Mouse (Mus musculus) stomach, embryonic 14.5 days (tissue): ENCODE measurements around the gene Kcna2. TPM values are rescaled to one million over a fixed set of nuclear protein-coding genes. Genes with fewer than 3 reads are reported as not detected.

Source experiments
- ATAC-seq: fragments of 200-750 bp; cut with Nextera tagmentation; 2 replicates; pipeline ENCODE4 v1.8.0; 2017; ENCODE audit warnings: low read depth, moderate TSS enrichment; ENCODE audit not compliant: insufficient number of reproducible peaks, insufficient read depth, low FRiP score
- H3K27ac ChIP-seq: fragments of 300-500 bp; sonication (generic); 2 replicates; pipeline ENCODE4 v1.5.1; 2014; ENCODE audit warnings: mild to moderate bottlenecking, low read length, moderate library complexity, mixed read lengths
- H3K27me3 ChIP-seq: fragments of 300-500 bp; sonication (generic); 2 replicates; pipeline ENCODE4 v1.6.1; 2014; ENCODE audit warnings: low read length, control low read depth, mixed read lengths; ENCODE audit not compliant: control insufficient read depth, insufficient read depth
- H3K36me3 ChIP-seq: fragments of 300-500 bp; sonication (generic); 2 replicates; pipeline ENCODE4 v1.6.1; 2014; ENCODE audit warnings: mild to moderate bottlenecking, control low read depth, low read length, moderate library complexity, mixed read lengths; ENCODE audit not compliant: control insufficient read depth, insufficient read depth
- H3K4me1 ChIP-seq: fragments of 300-500 bp; sonication (generic); 2 replicates; pipeline ENCODE4 v1.6.1; 2014; ENCODE audit warnings: low read length, control low read depth, mixed read lengths; ENCODE audit not compliant: control insufficient read depth, insufficient read depth
- H3K4me2 ChIP-seq: fragments of 300-500 bp; sonication (generic); replicated peaks from 2 replicates; pipeline ENCODE4 v1.6.1; 2014; ENCODE audit warnings: low read depth, low read length, control low read depth
- H3K4me3 ChIP-seq: fragments of 300-500 bp; sonication (generic); 2 replicates; pipeline ENCODE4 v1.5.1; 2014; ENCODE audit warnings: low read depth, low read length, control low read depth
- H3K9ac ChIP-seq: fragments of 300-500 bp; sonication (generic); replicated peaks from 2 replicates; pipeline ENCODE4 v1.6.1; 2014; ENCODE audit warnings: low read depth, mild to moderate bottlenecking, control low read depth, low read length, moderate library complexity, mixed read lengths
- H3K9me3 ChIP-seq: fragments of 300-500 bp; sonication (generic); 2 replicates; pipeline ENCODE4 v1.6.1; 2016; ENCODE audit warnings: low read depth, low read length, control low read depth; ENCODE audit not compliant: control insufficient read depth
- WGBS: fragments of 180-500 bp; shearing (Covaris S2); extraction: QIAGEN DNeasy Blood & Tissue Kit; methylation state at CpG from one replicate; pipeline ENCODE4 v1.1.7; 2014; 5-methylcytosine and 5-hydroxymethylcytosine counted together
- polyA plus RNA-seq: library from polyadenylated mRNA; unstranded; fragments of >200 nt; fragmentation: Nextera tagmentation; extraction: Ambion mirVana; gene quantifications from 2 replicates; pipeline ENCODE4 v1.2.1, GENCODE M21; 2014

Gene Kcna2
- polyA plus RNA-seq: 0.13 and 0.14 TPM in 2 replicates

DNA sequence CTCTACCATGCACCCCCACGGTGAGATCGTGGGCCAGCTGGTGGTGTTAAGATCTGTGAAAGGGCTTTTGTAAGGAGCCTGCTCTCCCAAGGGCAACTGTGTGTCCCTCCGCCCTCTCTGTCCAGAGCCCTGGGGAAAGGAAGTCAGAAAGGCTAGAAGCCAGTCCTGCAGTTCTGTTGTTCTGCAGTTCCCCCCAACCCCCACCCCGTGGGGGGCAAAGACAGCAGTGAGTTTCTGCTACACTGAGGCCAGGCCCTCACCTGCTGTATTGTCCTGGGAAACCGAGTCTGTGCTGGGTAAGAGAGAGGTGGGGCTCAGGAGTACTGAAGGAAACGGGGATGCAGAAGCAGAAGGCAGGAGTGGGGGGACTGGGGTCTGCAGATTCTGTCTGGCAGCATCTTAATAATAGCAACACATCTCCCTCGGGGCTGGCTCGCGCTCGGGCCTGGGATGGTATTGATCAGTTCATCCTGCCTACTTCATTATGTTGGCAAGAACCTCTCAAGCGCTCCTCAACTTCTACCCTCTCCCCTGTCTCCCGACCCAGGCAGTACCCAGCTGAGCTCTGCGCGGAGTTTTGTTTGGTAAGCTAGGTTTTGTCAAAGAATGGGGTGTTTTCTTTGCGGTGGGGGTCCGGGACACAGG, at the start of gene Kcna2:
Kcna2 (plus strand) TSS at position 336 of the 645 bp plus-strand sequence.
- Histone ChIP-seq H3K27ac (no peak within 1 kb of the TSS), H3K9me3 (no peaks in the 10 kb centered on the region)
- ATAC-seq: no peak

DNA sequence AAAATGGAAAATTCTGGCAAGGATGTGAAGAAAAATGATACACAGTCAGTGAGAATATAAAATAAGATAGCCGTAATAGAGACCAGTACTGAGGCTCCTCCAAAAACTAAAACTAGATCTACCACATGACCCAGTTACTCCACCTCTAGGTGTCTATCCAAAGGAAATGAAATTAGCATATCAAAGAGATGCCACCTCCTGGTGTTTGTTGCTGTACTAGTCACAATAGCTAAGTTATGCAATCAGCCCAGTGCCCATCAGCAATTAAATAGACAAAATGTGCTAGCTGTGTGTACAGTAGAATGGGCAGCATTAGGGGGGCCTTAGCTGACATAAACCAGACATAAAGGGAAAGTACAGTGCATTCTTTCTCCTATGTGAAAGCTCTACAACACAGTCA, 39.5 kb upstream of the Kcna2 start:
- Histone ChIP-seq H3K27ac (no peak overlapping the region), H3K9ac (no peak overlapping the region), H3K4me2 (no peak overlapping the region), H3K4me3 (no peak overlapping the region), H3K36me3 (no peaks in the 10 kb centered on the region), H3K4me1 (no peaks in the 10 kb centered on the region), H3K27me3 (no peaks in the 10 kb centered on the region), H3K9me3 (no peaks in the 10 kb centered on the region)
- 92% methylated on average over 1 of the region's 1 CpGs for WGBS
- no peak for ATAC-seq

More for the DNA sequence above, at the start of gene Kcna2:
- H3K36me3 ChIP-seq: no peaks in the 10 kb centered on the region
- peak within 1 kb of the TSS; percentile 25; the same call in 1 of the 2 replicates for H3K9ac ChIP-seq
- H3K4me1 ChIP-seq: 0 out of 2 replicates have a peak, but pooled peaks cover 7% of the 10 kb centered on the region
- WGBS: 4% methylated on average over 16 of the region's 16 CpGs
- peak within 1 kb of the TSS; percentile 47 for H3K4me3 ChIP-seq
- peak within 1 kb of the TSS; percentile 95 for H3K4me2 ChIP-seq
- H3K27me3 ChIP-seq: peaks cover 25% of the 10 kb centered on the region

DNA sequence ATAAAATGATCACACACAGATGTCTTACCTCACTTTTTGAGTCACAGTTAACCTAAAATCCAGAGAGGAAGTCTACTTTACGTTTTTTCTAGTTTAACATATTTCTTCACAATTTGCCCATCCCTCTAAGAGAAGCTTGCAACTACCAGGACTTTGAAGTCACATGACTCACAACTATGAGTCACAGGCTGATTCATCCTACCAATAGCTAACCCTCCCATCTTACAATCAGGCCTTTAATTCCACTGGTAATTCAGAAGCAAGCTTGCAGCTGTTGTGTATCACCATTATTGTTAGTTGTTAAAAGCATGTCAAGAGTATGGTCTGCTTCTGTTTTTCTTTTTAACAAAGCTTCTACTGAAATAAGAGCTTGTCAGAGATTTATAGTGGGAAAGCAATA, 38.2 kb upstream of the Kcna2 start:
- Histone ChIP-seq H3K27ac (no peak overlapping the region), H3K27me3 (no peaks in the 10 kb centered on the region), H3K4me3 (no peak overlapping the region), H3K4me2 (no peak overlapping the region), H3K9me3 (no peaks in the 10 kb centered on the region), H3K4me1 (no peaks in the 10 kb centered on the region), H3K36me3 (no peaks in the 10 kb centered on the region), H3K9ac (no peak overlapping the region)
- no peak for ATAC-seq
- WGBS: 37% methylated on average over 1 of the region's 1 CpGs

DNA sequence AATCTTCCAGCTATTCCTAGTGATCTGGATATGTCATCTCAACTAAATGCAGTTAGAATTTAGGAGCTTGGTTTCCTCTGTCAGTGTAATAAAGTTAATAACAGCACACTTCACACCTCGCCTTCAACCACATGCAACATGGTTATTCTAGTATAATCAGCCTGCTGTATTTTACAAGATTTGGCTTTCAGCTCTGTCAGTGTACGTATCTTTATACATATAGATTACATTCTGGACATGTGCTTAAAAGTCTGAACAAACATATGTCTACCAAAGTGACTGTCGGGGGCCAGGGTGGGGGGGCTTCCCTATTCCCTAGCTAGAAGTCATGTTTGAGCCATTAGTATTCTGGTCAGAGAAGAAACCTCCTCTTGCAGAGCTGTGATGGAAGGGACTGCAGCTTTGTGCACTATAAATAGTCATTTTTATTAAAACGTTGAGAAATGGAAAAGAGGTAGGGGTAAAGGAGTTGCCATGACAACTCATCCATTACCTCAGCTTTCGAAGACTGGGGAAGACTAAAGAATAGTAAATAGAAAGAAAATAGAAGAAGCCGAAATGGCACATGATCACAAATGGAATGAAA, 35.3 kb upstream of the Kcna2 start:
- no peak for ATAC-seq
- H3K9ac ChIP-seq: no peak overlapping the region
- H3K36me3 ChIP-seq: no peaks in the 10 kb centered on the region
- no peak overlapping the region for H3K27ac ChIP-seq
- H3K4me2 ChIP-seq: no peak overlapping the region
- H3K4me3 ChIP-seq: no peak overlapping the region
- 63% methylated on average over 6 of the region's 6 CpGs for WGBS
- H3K4me1 ChIP-seq: no peaks in the 10 kb centered on the region
- no peaks in the 10 kb centered on the region for H3K27me3 ChIP-seq
- no peaks in the 10 kb centered on the region for H3K9me3 ChIP-seq

DNA sequence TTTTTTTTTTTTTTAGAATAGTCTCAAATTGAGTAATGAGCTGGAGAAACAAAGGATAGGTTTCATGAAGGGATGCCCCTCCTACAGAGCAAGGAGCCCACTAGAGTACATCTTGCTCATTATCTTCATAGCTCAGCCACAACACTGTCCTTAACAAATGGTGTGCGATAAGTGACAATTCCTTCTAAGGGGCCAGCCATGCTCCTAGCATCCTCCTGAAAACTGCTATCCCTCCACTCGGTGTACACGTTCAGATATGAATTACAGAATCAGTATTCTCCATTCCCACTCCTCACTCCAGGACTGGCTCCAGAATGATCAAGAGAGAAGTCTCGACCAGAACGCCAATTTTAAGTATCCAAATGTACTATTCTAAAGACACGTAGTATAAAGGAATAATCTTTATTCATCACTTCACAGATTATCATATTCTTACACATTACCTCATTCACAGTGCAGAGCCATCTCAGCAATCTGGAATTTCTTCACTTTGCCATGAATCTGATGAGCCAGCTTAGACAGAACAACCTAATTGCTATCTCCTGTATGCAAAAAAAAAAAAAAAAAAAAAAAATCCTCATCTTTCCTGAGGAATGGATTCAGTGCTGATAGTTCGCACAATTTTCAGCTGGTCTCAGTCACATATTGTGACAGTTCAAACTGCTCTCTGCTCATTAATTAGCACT, 34.6 kb upstream of the Kcna2 start:
- WGBS: 85% methylated on average over 7 of the region's 7 CpGs
- H3K9me3 ChIP-seq: no peaks in the 10 kb centered on the region
- ATAC-seq: no peak
- no peak overlapping the region for H3K27ac ChIP-seq
- H3K27me3 ChIP-seq: no peaks in the 10 kb centered on the region
- no peaks in the 10 kb centered on the region for H3K36me3 ChIP-seq
- H3K4me3 ChIP-seq: no peak overlapping the region
- no peak overlapping the region for H3K9ac ChIP-seq
- no peaks in the 10 kb centered on the region for H3K4me1 ChIP-seq
- H3K4me2 ChIP-seq: no peak overlapping the region

DNA sequence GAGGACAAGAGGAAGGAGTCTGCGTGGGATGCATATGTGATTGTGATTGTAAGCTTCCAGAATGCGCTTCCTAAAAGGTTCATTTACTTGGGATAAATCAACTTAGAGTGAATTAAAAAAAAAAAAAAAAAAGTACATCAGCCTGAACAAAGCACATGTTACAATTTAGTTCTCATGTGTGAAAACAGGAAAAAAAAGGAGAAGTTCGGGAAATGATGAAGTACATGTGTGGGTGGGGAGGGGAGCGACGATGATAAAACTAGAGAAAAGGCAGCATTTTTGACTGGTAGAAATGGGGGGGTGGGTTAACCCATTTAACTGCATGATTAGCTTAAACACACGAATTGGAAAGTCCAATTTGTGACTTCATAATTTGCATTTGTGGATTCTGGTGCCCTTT, 33.7 kb upstream of the Kcna2 start:
- H3K4me2 ChIP-seq: no peak overlapping the region
- H3K36me3 ChIP-seq: no peaks in the 10 kb centered on the region
- ATAC-seq: no peak
- H3K9ac ChIP-seq: no peak overlapping the region
- H3K9me3 ChIP-seq: no peaks in the 10 kb centered on the region
- 78% methylated on average over 6 of the region's 6 CpGs for WGBS
- no peak overlapping the region for H3K27ac ChIP-seq
- no peaks in the 10 kb centered on the region for H3K27me3 ChIP-seq
- no peaks in the 10 kb centered on the region for H3K4me1 ChIP-seq
- H3K4me3 ChIP-seq: no peak overlapping the region

DNA sequence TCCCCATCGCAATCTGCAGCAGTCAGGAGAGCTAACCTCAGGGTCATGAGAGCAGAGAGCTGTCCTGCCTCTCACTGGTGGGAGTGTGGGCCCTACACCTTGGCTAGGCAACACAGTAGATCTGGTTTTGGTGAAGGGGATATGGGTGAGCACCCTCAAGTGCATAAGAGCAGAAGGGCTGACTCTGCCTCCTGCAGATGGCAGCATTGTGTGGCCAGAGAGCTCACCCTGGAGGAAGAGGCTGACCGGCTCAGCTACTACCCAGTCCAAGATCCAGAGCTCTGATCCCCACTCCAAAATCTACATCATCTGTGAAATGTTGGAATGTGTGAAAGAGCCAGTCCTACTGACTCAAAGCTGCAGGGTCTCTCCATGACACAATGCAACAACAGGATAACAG, 27.1 kb upstream of the Kcna2 start:
- no peak overlapping the region for H3K27ac ChIP-seq
- ATAC-seq: no peak

DNA sequence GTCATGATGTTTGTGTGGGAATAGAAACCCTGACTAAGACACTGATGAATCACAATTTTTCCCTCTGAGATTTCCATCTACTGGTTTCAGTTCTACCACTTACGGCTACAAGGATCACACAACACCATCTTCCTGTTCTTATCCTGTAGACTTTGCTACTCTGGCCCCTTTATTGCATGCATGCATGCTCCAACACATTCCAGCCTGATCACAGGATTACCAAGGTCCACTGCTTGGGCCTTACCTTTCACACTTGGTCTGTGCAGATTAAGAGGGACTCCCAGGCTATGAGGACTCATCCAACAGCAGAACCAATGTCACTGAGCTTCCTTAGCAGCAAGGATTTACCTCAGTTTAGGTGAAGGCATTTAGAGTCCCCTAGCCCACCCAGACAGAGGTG, 25.2 kb upstream of the Kcna2 start:
- H3K4me2 ChIP-seq: no peak overlapping the region
- no peak for ATAC-seq
- no peak overlapping the region for H3K4me3 ChIP-seq
- WGBS: 90% methylated on average over 1 of the region's 1 CpGs
- no peaks in the 10 kb centered on the region for H3K9me3 ChIP-seq
- H3K9ac ChIP-seq: no peak overlapping the region
- no peaks in the 10 kb centered on the region for H3K36me3 ChIP-seq
- no peaks in the 10 kb centered on the region for H3K4me1 ChIP-seq
- H3K27ac ChIP-seq: no peak overlapping the region
- H3K27me3 ChIP-seq: no peaks in the 10 kb centered on the region

More for the DNA sequence above, 27.1 kb upstream of the Kcna2 start:
- Histone ChIP-seq H3K27me3 (no peaks in the 10 kb centered on the region), H3K9me3 (no peaks in the 10 kb centered on the region), H3K4me3 (no peak overlapping the region), H3K36me3 (no peaks in the 10 kb centered on the region), H3K9ac (no peak overlapping the region), H3K4me1 (no peaks in the 10 kb centered on the region), H3K4me2 (no peak overlapping the region)
- 57% methylated on average over 2 of the region's 2 CpGs for WGBS
